Mouse (Mus musculus) left cerebral cortex, adult 9 months (tissue): Measurements from ENCODE around the gene Olfr112.
"Not testable (repeated sequence)": the region's sequence is repeated elsewhere in the genome, so short reads cannot be mapped to it uniquely, and the experiment has no call there.

ENCODE experiments used
- DNase-seq, 2 experiments: peaks; one replicate each; pipeline ENCODE4 v3.0.0; 2022; ENCODE audit warnings: low spot score in 2 of 2

Gene Olfr112

DNA sequence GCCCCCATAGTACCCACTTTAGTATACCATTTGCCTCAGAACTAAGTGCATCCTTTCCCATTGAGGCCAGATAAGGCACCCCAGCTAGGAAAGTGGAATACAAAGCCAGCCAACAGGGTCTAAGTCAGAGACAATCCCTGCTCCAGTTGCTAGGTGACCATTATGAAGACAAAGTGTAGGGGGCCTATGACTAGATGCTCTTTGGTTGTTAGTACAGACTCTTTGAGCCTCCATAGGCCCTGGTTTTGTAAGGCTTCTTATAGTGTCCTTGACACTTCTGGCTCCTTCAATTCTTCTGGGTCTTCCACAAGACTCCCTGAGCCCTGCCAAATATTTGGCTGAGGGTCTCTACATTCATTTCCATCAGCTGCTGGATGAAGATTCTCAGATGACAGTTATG lies at the start of gene Olfr112:
Olfr112 (minus strand) TSS at position 101 of the 400 bp plus-strand sequence.
- no peak for DNase-seq

DNA sequence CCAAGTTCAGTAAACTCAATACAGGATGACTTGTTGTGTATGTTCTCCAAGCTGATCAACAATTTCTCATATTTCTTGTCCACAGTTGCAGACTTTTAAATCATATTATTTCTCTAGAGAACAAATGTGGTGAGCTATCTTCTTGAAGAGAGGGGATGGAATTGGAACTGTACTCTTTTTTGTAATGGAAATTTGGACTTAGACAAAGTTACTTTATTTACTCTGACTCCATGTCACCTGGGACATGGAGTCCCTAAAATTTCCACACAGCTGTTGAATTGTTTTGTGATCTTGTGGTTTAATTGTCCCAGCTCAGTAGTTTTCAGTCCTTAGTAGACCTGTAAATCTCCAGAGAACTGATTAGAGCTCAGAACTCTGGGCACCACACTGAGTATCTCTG lies 23.4 kb upstream of the Olfr112 start, which contains the start of gene Olfr114:
Olfr114 (minus strand) TSS at position 101 of the 400 bp plus-strand sequence.
- no peak for DNase-seq

DNA sequence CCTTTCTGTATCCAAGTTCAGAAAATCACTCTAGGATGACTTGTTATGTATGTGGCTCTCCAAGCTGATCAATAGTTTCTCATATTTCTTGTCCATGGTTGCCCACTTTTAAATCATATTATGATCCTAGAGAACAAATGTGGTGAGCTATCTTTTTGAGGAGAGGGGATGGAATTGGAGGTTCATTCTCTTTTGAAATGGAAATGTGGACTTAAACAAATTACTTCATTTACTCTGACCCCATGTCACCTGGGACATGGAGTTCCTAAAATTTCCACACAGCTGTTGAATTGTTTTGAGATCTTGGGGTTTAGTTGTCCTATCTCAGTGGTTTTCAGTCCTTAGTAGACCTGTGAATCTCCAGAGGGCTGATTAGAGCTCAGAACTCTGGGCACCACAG lies 8.3 kb upstream of the Olfr112 start, which contains the start of gene Olfr113:
Olfr113 (minus strand) TSS at position 101 of the 400 bp plus-strand sequence.
- DNase-seq, result no peak

DNA sequence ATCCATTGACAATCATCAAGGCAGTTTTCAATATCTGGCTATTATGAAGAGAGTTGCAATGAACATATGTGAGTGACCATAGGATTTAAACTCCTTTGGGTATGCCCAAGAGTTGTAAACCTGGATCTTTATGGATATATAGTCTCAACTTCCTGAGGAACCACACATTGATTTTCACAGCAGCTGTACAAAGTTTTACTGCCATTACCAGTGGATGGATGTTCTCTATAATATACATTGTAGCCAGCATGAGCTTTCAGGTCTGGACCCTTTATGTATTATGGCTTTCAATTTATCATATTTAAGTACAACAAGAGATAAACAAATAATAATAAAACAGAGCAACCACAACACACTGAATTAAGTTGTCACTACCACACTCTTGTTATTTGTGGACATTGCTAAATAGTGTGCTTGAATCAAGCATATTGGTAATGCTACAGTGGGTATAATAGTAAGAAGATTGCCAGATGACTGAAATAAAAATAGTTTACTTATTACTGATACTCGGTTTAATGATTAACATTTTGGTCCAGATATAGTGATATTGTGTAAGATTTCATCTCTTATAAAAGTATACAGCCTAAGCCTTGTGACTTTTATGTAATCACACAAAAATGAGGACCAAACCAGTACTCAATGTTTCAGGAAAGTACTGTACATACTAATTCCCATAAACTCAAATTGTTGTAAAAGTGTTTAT lies 10.2 kb downstream of the Olfr112 start:
- DNase-seq, result no peak

DNA sequence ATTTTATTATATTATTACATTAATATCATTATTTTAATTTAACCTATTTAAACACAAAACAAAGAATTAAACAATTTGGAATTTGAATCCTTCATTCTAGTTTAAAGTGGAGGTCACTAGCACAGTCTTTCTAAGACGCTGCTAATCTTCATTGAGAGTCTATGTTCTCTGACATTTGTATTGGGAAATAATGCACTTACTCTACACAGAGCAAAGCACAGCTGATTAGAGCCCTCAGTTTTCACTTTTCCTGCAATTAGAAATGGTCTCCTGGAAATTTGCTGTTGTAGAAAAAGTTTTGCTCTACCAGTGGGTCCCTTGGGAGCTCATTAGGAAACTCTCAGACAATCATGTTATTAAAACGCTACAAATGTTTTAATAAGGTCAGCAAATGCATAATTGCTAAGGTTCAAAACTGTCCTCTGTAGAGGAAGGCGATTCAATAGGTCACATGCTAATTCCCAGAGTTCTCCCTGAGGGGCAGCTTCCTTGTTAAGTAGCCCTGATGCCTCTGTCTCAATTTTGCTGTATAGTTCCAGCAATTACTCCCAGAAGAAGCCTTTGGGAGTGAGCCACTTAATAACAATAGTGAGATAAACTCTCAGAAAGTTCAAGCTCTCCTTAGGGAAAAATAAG lies 25.3 kb downstream of the Olfr112 start:
- DNase-seq, result no peak

DNA sequence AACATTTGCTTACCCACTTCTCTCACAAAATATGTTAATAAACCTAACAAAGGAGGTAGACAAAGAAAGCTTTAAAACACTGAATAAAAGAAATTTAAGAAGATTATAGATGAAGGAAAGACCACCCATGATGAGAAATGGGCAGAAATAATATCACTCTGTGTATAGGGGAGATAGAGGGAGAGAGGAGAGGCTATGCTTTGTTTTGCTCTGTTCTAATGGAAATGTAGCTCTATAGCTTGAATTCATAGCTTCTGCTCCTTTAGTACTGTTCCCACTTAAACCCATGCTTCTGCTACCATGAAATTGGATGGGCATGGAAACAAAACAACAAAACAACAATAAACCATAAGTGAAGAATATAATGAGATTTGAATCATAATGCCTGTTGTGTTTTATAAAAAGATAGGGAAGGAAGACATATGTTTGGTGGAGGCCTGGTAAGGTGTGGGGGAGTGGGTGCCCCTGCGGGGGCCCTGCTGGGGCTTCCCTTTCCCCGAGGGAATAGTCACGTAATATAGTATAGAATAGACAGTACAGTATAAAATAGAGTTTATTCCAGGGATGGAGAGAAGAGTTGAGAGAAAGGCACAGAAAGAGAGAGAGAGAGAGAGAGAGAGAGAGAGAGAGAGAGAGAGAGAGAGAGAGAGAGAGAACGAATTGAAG lies 27.7 kb downstream of the Olfr112 start:
- no peak for DNase-seq

DNA sequence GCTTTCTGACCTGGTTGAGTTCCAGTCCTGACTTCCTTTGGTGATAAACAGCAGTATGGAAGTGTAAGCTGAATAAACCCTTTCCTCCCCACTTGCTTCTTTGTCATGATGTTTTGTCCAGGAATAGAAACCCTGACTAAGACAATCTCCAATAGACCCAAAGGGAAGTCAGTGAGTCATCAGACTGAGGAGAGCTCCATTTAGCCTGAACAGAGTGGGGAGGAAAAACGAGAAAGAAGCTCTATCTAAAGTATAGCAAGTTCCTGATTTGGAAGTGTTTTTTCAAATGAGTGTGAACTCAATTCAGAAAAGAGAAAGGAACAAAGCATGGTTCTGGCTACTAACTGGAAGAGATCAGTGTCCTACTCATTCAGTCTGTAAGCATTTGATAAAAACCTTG lies 30.8 kb downstream of the Olfr112 start:
- DNase-seq, result peak; percentile 3 to 6

DNA sequence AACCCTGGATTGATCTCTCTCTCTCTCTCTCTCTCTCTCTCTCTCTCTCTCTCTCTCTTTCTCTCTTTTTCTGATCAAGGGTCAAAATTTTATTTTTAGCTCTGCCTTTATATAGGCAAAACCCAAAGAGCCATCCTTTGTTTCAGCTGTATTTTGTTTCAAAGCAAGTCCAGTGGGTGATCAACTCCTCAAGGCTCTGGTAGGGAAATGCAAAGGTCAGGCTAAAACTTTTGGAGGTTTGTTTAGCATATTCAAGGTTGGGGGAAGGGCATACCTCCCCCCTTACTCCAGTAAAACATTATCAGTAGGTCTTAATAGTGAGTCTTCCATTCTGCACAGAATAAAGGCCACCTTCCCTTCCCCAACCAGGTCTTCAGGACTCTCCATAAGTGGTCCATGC lies 34.1 kb downstream of the Olfr112 start:
- no peak for DNase-seq

DNA sequence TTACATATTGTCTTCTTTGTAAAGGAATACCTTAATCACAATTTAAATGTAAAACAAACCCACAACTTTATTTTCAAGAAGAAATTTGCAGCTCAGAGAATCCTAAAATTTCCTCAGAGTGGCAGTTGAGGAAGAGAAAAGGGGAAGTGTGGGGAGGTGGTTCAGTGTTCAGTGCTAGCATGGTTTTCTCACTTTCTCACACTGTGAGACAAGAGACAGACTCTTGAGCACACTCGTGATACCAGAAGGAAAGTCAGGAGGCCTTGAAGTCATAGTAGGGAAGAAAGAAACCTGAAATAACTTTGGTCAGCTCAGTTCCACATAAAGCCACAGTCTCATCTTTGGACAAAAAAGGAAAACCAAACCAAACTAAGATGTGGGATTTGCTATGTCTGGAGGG lies 43.8 kb downstream of the Olfr112 start:
- DNase-seq, result peak; percentile 3

DNA sequence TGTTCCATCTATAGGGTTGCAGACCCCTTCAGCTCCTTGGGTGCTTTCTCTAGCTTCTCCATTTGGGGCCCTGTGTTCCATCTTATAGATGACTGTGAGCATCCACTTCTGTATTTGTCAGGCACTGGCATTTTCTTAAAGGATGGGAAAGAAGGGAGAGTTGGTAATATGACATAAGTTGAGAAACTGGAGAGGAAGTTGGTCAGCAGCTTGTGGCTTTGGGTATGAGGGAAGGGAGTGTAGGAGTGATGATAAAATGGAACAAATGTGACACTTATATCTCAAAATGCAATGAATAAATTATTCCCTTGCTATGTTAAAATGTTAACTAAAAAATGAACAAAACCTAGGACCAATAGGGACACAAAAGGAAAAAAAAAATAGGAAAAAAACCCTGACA lies 44.6 kb downstream of the Olfr112 start:
- not testable (repeated sequence) for DNase-seq
